Mouse (Mus musculus) midbrain, embryonic 15.5 days (tissue): ENCODE results near the gene Shmt2. TPM values are rescaled to one million over a fixed set of nuclear protein-coding genes. Genes with fewer than 3 reads are reported as not detected.

Source experiments
- ATAC-seq: fragments of 200-750 bp; cut with Nextera tagmentation; replicated peaks from 2 replicates; pipeline ENCODE4 v1.8.0; 2017; ENCODE audit warnings: moderate TSS enrichment
- H3K27ac ChIP-seq: fragments of 300-500 bp; sonication (generic); 2 replicates; pipeline ENCODE4 v1.5.1; 2015; ENCODE audit warnings: mild to moderate bottlenecking, inconsistent platforms
- H3K27me3 ChIP-seq: fragments of 300-500 bp; sonication (generic); replicated peaks from 2 replicates; pipeline ENCODE4 v1.6.1; 2015; ENCODE audit warnings: inconsistent platforms
- H3K36me3 ChIP-seq: fragments of 300-500 bp; sonication (generic); replicated peaks from 2 replicates; pipeline ENCODE4 v1.6.1; 2015; ENCODE audit warnings: inconsistent platforms
- H3K4me1 ChIP-seq: fragments of 300-500 bp; sonication (generic); 2 replicates; pipeline ENCODE4 v1.6.1; 2015; ENCODE audit warnings: inconsistent platforms
- H3K4me2 ChIP-seq: fragments of 300-500 bp; sonication (generic); 2 replicates; pipeline ENCODE4 v1.6.1; 2015; ENCODE audit warnings: inconsistent platforms, mild to moderate bottlenecking, moderate library complexity
- H3K4me3 ChIP-seq: fragments of 300-500 bp; sonication (generic); 2 replicates; pipeline ENCODE4 v1.5.1; 2015; ENCODE audit warnings: mild to moderate bottlenecking, inconsistent platforms
- H3K9ac ChIP-seq: fragments of 300-500 bp; sonication (generic); 2 replicates; pipeline ENCODE4 v1.6.1; 2015; ENCODE audit warnings: mild to moderate bottlenecking, inconsistent platforms
- H3K9me3 ChIP-seq: fragments of 300-500 bp; sonication (generic); 2 replicates; pipeline ENCODE4 v1.6.1; 2016; ENCODE audit warnings: inconsistent platforms
- WGBS: fragments of 180-500 bp; shearing (Covaris S2); methylation state at CpG from one replicate; pipeline ENCODE4 v1.1.7; 2015; ENCODE audit warnings: mixed read lengths; 5-methylcytosine and 5-hydroxymethylcytosine counted together
- polyA plus RNA-seq: library from polyadenylated mRNA; unstranded; fragments of >200 nt; fragmentation: Nextera tagmentation; extraction: Ambion mirVana; gene quantifications from 2 replicates; pipeline ENCODE4 v1.2.1, GENCODE M21; 2015

Gene Shmt2
- polyA plus RNA-seq, 1 experiment from 2014 or later, result 49.4 TPM

- H3K27ac ChIP-seq, result peak overlapping the region; percentile 97
- WGBS, result under 1% methylated on average over 35 of the region's 35 CpGs
Measured at GRCm38 (mm10) chr10:127509051-127509836, 13.0 kb downstream of the Shmt2 start.

DNA sequence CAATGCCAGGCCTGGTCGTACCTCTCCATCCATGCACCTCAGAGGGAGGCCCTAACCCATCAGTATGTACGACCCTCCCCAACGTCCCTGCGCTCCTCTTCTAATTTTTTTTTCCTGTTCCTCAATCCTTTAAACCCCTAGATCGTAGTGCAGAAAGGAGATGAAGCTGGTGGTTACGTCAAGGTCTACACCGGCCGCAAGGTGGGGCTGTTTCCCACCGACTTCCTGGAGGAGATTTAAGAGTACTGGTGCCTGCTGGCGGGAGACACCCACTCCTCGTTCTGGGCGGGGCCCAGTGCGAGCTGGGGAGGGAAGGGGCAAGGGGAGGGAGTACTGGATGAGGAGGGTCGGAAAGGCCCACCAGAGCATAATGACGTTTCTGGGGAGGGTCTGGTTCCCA lies 14.0 kb downstream of the Shmt2 start:
- H3K27ac ChIP-seq, result peak overlapping the region; percentile 97; the same call in 1 of the 2 replicates
- peaks cover 54% of the 10 kb centered on the region for H3K4me1 ChIP-seq
- H3K4me3 ChIP-seq, result no peak overlapping the region

More at GRCm38 (mm10) chr10:127509051-127509836, 13.0 kb downstream of the Shmt2 start:
- H3K27me3 ChIP-seq, result peaks cover 6% of the 10 kb centered on the region; the same call in 1 of the 2 replicates
- peak; percentile 69 for ATAC-seq
- H3K4me2 ChIP-seq, result peak overlapping the region; percentile 93
- H3K4me3 ChIP-seq, result peak overlapping the region; percentile 41
- H3K36me3 ChIP-seq, result no peaks in the 10 kb centered on the region
- H3K4me1 ChIP-seq, result peaks cover 64% of the 10 kb centered on the region
- H3K9me3 ChIP-seq, result no peaks in the 10 kb centered on the region
- peak overlapping the region; percentile 48 for H3K9ac ChIP-seq

DNA sequence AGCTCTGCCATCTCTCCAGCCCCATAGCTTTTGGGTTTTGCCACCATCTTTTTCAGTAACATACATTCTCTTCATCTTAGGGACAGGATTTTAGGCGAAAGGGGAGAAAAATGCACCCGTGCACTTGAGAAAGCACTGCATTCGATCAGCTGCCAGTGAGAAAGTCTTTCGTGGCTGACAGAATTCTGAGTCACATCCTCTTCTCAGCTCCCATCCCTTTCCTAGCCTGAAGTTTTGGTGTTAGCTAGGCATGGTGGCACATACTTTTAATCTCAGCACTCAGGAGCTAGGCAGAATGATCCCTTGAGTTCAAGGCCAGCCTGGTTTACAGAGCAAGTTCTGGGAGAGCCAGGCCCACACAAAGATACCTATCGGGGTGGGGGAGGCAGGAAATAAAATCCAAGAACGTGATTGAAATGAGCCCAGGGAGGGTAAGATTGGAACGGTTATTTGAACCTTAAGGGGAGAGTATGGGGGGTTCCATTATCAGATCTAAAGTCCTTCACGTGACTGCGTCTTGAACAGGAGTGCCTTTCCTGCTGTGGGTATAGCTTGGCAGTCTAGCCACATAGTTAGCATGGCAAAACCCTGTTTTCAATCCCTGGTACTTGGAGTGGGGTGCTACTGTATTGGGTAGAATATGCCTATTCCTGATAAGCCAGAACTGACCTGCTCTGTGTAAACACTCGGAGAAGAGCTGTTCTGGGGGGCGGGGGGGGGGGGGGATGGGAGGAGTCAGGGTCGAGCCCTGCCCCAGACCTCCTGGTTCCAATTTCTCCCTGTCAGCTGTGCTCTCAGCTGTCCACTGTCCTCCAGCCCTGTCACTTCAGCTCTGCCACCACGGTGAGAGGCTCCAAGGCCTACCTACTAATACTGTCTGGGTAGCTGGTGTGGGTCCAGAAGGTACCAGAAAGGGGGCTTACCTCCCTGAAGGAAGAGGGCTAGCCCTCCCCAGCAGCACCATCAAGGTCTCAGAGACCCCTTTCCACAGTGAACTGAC lies 21.1 kb downstream of the Shmt2 start, which contains the start of gene Stac3:
Gene Stac3 (plus strand): TSS at position 793 of the 1,000 bp plus-strand sequence.
- Histone ChIP-seq H3K4me1 (no peaks in the 10 kb centered on the region), H3K36me3 (peaks cover 23% of the 10 kb centered on the region), H3K27me3 (no peaks in the 10 kb centered on the region), H3K4me3 (no peak within 1 kb of the TSS), H3K9me3 (no peaks in the 10 kb centered on the region), H3K9ac (no peak within 1 kb of the TSS), H3K4me2 (no peak within 1 kb of the TSS), H3K27ac (no peak within 1 kb of the TSS)
- 80% methylated on average over 13 of the region's 13 CpGs for WGBS
- no peak for ATAC-seq

More for the DNA sequence above, 14.0 kb downstream of the Shmt2 start:
- Histone ChIP-seq H3K27me3 (peaks cover 6% of the 10 kb centered on the region; the same call in 1 of the 2 replicates), H3K36me3 (no peaks in the 10 kb centered on the region), H3K9ac (no peak overlapping the region), H3K9me3 (no peaks in the 10 kb centered on the region), H3K4me2 (peak overlapping the region; percentile 93)
- 3% methylated on average over 15 of the region's 15 CpGs for WGBS
- ATAC-seq, result no peak

DNA sequence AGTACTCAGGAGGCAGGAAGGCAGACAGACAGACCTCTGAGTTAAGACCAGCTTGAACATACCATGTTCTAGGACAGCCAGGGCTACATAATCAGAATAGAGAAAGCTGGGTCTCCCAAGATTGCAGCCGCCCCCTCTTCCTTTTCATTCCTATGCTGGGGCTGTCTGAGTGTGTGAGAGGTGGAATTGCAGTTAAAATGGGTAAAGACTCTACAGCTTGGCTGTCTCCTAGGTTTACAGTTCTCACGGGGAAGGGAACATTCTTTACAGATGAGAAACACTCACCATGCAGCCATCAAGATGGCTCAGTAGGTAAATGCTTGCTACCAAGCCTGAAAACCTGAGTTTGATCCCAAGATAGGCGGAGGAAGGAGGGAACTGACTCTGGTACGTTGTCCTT lies 22.2 kb downstream of the Shmt2 start:
- no peaks in the 10 kb centered on the region for H3K9me3 ChIP-seq
- no peaks in the 10 kb centered on the region for H3K4me1 ChIP-seq
- WGBS, result 88% methylated on average over 4 of the region's 4 CpGs
- ATAC-seq, result no peak
- H3K4me3 ChIP-seq, result no peak overlapping the region
- peaks cover 32% of the 10 kb centered on the region for H3K36me3 ChIP-seq
- H3K9ac ChIP-seq, result no peak overlapping the region
- no peak overlapping the region for H3K27ac ChIP-seq
- no peak overlapping the region for H3K4me2 ChIP-seq
- H3K27me3 ChIP-seq, result no peaks in the 10 kb centered on the region

GRCm38 (mm10) chr10:127499516-127499915 lies 22.7 kb downstream of the Shmt2 start:
- WGBS, result 91% methylated on average over 5 of the region's 5 CpGs
- Histone ChIP-seq H3K36me3 (peaks cover 35% of the 10 kb centered on the region), H3K9ac (no peak overlapping the region), H3K4me3 (no peak overlapping the region), H3K27ac (no peak overlapping the region), H3K4me2 (no peak overlapping the region), H3K27me3 (no peaks in the 10 kb centered on the region), H3K9me3 (no peaks in the 10 kb centered on the region), H3K4me1 (no peaks in the 10 kb centered on the region)
- no peak for ATAC-seq

DNA sequence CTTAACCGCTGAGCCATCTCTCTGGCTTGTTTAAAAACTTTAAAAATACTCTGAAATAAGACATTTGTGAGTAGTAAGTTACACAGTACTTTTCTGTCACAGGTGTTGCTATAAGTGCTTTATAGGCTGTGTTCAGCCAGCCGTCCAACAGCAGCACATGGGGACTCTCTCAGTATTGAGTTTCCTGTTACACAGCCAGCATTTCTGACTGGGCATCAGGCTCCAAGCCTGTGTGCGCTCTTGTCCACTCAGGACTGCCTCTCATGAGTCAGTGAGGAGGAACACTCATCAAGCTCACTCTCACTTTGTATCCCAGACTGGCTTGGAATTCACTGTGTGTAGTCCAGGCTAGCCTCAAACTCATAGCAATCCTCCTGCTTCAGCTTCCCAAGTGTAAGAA lies 26.1 kb downstream of the Shmt2 start:
- Histone ChIP-seq H3K9ac (no peak overlapping the region), H3K4me3 (no peak overlapping the region), H3K36me3 (peaks cover 46% of the 10 kb centered on the region), H3K9me3 (no peaks in the 10 kb centered on the region), H3K27me3 (no peaks in the 10 kb centered on the region), H3K27ac (no peak overlapping the region), H3K4me2 (no peak overlapping the region), H3K4me1 (peaks cover 2% of the 10 kb centered on the region; the same call in 1 of the 2 replicates)
- ATAC-seq, result no peak
- whole genome bisulfite sequencing, result 97% methylated on average over 3 of the region's 3 CpGs

DNA sequence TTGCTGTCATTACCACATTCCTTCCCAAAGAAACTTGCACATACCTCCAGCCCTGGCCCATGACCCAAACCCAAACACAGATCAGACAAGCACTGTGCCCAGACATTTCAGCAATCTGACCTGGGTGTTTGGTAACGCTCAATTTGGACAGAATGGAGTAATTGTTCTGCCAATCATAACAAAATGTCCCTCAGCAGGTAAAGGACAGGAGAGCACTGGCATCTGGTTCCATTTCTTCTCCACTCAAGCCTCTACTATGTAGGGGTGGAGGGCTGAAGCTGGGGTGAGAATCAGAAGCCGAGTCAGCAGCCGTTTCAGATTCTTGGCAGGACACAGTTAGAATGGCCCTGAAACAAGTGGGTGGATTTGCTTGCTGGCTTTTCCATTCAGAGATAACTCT lies 30.1 kb downstream of the Shmt2 start:
- Histone ChIP-seq H3K4me1 (peaks cover 9% of the 10 kb centered on the region; the same call in 1 of the 2 replicates), H3K4me3 (no peak overlapping the region), H3K4me2 (no peak overlapping the region), H3K36me3 (peaks cover 28% of the 10 kb centered on the region), H3K9ac (no peak overlapping the region), H3K27me3 (no peaks in the 10 kb centered on the region), H3K9me3 (no peaks in the 10 kb centered on the region), H3K27ac (no peak overlapping the region)
- no peak for ATAC-seq
- 86% methylated on average over 3 of the region's 3 CpGs for WGBS

GRCm38 (mm10) chr10:127491128-127491512 lies 31.1 kb downstream of the Shmt2 start:
- peak overlapping the region; percentile 65 for H3K27ac ChIP-seq
- peaks cover 25% of the 10 kb centered on the region for H3K36me3 ChIP-seq
- H3K4me1 ChIP-seq, result peaks cover 9% of the 10 kb centered on the region; the same call in 1 of the 2 replicates
- no peak; the same call in 1 of the 2 replicates for ATAC-seq
- H3K27me3 ChIP-seq, result no peaks in the 10 kb centered on the region
- H3K9me3 ChIP-seq, result no peaks in the 10 kb centered on the region
- WGBS, result 58% methylated on average over 8 of the region's 8 CpGs
- H3K4me2 ChIP-seq, result no peak overlapping the region
- H3K9ac ChIP-seq, result no peak overlapping the region
- H3K4me3 ChIP-seq, result no peak overlapping the region

GRCm38 (mm10) chr10:127490160-127491127 lies 31.8 kb downstream of the Shmt2 start:
- Histone ChIP-seq H3K9me3 (no peaks in the 10 kb centered on the region), H3K4me3 (no peak overlapping the region), H3K36me3 (peaks cover 23% of the 10 kb centered on the region), H3K4me2 (no peak overlapping the region), H3K27ac (peak overlapping the region; percentile 65), H3K4me1 (peaks cover 9% of the 10 kb centered on the region; the same call in 1 of the 2 replicates), H3K27me3 (no peaks in the 10 kb centered on the region), H3K9ac (no peak overlapping the region)
- ATAC-seq, result peak; percentile 27; the same call in 1 of the 2 replicates
- WGBS, result 72% methylated on average over 18 of the region's 18 CpGs

- Histone ChIP-seq H3K4me2 (no peak overlapping the region), H3K4me3 (no peak overlapping the region), H3K36me3 (peaks cover 24% of the 10 kb centered on the region), H3K9me3 (no peaks in the 10 kb centered on the region), H3K9ac (no peak overlapping the region), H3K27me3 (no peaks in the 10 kb centered on the region), H3K4me1 (peaks cover 9% of the 10 kb centered on the region; the same call in 1 of the 2 replicates), H3K27ac (no peak overlapping the region)
- no peak for ATAC-seq
- WGBS, result 87% methylated on average over 7 of the region's 7 CpGs
Measured at GRCm38 (mm10) chr10:127488856-127489255, 33.4 kb downstream of the Shmt2 start.

DNA sequence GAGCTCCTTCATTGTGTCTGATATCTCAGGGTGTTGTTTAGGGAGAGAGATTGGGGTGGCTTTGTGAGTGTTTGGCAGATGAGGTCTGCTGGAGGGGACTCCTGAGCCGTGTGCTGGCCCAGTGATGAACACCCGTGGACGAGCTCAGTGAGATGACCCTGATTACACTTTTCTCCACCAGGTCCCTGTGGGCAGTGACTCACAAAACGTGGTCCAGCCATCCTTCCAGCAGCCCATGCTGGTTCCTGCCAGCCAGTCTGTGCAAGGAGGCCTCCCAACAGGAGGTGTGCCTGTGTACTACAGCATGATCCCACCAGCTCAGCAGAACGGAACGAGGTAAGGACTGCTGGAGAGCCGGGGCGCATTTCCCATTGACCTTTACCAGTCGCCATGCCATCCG lies 37.0 kb downstream of the Shmt2 start:
- no peaks in the 10 kb centered on the region for H3K27me3 ChIP-seq
- H3K9me3 ChIP-seq, result no peaks in the 10 kb centered on the region
- no peak overlapping the region for H3K9ac ChIP-seq
- no peaks in the 10 kb centered on the region for H3K4me1 ChIP-seq
- H3K4me2 ChIP-seq, result no peak overlapping the region
- no peak overlapping the region for H3K4me3 ChIP-seq
- ATAC-seq, result no peak
- peaks cover 17% of the 10 kb centered on the region for H3K36me3 ChIP-seq
- WGBS, result 91% methylated on average over 10 of the region's 10 CpGs
- H3K27ac ChIP-seq, result no peak overlapping the region
